Mouse (Mus musculus) 3134 (cell line): ENCODE results near the gene Pfkl.
"Not testable (repeated sequence)": the region's sequence is repeated elsewhere in the genome, so short reads cannot be mapped to it uniquely, and the experiment has no call there.

Experiments
- DNase-seq: peaks from one replicate; pipeline ENCODE4 v3.0.0-alpha.2; 2011; ENCODE audit warnings: low spot score; ENCODE audit not compliant: insufficient read length; ENCODE audit errors: extremely low read depth

Pfkl gene

DNA sequence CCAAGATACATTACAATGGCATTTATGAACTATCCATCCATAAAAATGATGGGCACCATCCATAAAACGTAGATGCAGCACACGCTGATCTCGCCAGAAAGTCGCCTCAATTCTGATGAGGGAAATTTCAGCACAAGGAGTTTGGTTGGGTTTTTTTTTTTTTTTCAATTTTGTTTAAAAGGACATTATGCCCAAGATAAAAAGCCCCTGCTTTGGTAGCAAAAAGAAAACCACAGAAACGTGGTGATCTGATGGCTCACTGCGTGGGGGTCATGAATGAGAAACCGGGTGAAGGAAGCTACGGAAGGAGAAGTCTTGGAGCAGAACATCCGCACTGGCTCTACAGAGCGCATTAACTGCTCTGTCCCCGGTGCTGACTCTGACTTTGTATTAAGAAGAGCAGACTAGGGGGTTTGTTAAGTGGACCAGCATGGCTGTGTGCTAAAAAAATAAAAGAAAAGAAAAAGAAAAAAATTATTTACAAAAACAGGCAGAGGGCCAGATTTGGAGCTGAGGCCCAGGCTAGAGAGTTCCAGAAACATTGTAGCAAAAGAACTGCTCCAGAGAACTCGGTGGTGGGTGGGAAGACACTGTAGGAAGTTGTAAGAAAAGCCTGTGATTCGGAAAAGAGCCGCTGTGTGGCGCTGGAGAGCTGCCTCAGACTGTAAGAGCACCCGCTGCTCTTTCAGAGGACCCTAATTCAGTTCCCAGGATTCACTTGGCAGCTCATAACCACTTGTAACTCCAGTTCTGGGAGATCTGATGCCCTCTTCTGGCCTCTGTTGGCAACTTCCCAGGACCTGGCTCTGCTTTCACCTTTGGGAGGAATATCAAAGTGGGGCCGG lies 38.0 kb downstream of the Pfkl start:
- no peak for DNase-seq

DNA sequence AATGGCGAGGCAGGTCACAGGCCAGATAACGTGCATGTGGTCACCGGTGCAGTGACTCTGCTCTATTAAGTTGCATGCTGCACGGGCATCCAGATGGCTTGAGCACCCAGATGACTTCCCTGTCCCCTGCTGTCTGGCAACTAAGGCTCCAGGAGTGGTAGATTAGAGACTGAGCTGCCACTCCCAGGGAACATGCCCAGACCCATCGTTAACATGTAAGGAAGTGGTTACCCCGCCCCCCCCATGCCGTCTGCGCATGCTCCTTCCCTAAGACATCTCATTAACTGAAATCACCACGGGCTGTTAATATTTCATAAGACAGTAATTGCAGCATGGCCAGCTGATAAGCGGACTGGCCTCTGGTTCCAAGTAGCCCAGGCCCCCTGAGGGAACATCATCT lies 38.7 kb downstream of the Pfkl start:
- no peak for DNase-seq

DNA sequence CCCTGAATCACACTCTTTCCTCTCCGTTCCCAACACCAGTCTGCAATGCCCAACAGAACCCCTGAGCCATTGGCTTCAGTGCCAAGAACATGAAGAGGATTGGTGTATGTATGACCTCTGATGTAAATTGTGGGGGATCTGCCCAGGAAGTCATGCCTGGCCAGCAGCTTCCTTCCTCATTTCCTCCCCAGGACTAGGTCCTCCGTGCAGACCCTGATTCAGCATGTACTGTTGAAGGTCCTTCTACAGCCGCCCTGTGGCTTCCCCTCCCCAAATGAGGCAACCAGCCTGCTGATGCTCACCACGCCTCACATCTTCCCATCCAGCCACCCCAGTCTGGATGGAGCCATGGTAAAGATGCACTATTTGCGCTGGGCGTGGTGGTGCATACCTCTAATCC lies 39.4 kb downstream of the Pfkl start, which contains the start of gene Trpm2:
TSS of gene Trpm2 (minus strand) at position 83 of the 400 bp plus-strand sequence.
- DNase-seq: no peak

DNA sequence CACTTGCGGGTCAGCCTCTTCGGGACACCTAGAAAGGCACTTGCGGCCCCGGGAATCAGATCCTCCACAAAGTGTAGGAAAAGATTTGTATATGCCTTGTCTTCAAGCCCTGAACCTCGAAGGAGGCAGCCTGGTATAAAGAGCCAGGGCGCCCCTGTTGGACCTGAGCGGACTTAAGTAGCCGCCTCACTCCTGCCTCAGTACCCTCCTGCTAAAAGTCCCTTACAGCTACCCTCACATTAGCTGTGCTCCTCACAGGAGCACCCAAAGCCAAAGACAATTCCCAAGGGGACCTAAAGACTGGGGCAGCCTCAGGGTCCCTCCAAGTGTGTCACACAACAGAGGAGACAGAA lies 39.9 kb downstream of the Pfkl start:
- no peak for DNase-seq

DNA sequence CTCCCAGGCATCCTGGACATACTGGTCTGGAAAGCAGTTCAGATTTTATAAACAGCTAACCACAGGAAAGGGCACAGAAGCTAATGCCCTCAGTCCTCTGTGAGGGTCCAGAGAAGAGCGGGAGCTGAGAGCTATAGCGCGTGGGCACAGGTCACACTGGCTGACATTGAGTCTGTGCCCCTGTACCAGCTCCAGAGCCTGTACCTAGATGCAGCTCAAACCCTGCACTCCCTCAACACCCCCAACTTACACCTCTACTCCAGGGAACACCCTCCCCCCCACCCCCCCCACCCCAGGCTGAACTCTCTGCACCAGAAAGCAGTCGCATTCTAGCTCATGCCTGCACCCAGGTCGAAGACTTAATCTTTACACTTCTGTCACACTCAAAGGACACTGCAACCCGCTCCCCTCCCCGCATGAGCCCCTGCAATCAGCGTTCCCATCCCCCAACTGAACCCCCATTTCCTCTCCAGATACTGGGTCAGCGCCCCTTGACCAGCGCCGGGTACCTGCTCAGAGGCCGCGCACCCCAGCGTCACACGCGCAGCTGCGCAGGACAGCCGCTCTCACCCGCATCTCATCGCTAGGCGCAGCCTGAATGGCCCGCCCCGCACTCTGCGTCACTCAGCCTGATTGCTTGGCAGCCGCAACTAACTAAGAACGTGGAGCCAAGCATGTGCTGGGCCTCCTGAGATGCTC lies 40.5 kb downstream of the Pfkl start:
- no peak for DNase-seq

DNA sequence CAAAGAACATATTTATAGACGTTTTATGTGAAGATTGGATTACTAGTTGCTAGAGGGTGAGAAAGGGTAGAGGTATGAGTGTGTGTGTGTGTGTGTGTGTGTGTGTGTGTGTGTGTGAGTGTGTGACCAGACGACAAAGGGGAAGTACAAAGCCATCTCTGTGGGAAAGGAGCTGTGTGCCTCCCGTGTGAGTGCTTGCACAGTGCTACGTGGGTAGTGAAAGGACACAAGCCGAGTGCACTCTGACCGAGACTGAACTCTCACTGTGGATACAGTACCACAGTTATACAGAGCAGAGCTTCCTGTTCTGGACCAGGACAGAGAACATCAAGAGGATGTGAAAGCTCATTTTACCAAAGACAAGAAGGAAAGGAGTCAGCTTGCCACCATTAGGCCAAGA lies 45.9 kb downstream of the Pfkl start:
- DNase-seq: no peak

DNA sequence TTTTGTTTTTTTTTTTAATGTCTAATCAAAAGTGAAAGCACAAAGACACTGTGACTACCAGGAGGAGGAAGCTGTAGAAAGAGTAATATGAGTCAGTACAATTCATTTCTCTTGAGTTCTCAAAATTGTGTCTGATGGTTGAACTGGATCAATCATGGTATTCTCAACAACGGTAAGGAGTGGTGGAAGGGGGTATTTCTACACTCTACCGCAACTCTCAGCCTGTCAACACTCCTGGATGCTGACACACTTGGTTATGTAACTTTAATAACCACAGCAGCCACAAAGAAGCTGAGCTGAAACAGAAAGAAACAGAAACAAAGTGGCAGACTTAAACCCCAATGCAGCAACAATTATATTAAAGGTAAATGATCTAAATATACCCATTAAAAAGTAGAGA lies 47.2 kb downstream of the Pfkl start:
- DNase-seq: no peak

DNA sequence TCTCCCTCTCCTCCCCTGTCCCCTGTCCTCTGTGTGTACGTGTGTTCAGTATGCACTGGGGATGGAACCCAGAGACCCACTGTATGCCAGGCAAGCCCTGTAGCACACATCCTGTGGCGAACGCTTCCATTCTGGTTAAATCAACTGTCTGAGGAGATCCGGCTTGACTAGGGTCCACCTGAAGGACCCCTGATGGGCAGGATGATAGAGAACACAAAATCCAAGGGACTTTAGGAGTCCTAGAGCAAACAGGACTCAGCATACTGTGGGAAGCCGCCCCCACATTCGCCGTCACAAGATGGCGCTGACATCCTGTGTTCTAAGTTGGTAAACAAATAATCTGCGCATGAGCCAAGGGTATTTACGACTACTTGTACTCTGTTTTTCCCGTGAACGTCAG lies 59.4 kb downstream of the Pfkl start:
- not testable (repeated sequence) for DNase-seq

DNA sequence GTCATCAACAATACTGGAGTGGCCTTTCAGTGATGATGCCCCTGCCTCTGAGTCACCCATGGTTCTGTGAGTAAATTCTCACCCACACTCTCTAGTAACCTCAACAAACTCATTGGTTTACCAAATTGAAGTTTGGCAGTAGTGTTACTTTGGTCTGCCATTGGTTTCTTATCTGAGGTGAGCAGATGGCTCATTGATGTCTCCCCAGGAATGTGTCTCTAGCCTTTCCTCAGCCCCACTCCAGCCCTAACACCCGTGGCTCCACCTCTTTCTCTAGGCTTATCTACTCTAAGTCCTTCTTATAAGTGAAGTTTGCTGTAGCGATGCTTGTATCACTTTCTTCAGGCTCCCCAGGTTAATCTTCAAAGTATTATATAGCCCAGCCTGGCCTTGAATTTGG lies 70.2 kb downstream of the Pfkl start:
- no peak for DNase-seq
